10 mouse cellular contexts compared by ENCODE assay signal in the genomic region with DNA sequence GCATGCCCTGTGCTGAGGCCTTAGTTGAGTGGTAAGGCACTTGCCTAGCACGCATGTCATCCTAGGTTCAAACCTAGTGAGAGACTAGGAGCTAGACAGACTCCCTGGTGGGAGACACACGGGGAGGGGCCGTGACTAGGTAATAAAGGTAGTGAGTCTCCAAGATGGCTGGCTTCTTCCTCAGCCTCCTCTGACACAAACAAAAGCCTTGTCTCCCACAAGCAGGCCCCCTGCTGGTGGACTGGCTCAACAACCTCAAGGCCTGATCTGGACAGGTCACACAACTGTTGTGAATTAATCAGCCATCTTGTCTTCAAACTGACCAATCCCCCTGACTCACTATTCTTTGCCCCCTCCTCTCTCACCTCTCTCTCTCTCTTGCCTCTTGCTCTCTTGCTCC. TPM values are rescaled to one million over a fixed set of nuclear protein-coding genes. Genes with fewer than 3 reads are reported as not detected.
DNase-seq lines count a peak whose midpoint lies in the region; ATAC-seq and TF ChIP-seq lines count a peak whose summit lies in the region.
"Had no signal": no experiment of that assay in that cellular context is flagged by ENCODE, and none has a peak within 500 bp of the region (broad histone marks: within the 10 kb centered on the region; RNA-seq: fewer than 3 reads in every experiment).

No protein-coding gene starts in this region.

- peaks cover 4% of the 10 kb centered on the region; the same call in 1 of the 2 replicates for H3K36me3 ChIP-seq in kidney, embryonic 16.5 days (ENCODE audit: insufficient read depth, low read length)
- H3K36me3 ChIP-seq in MEL (ENCODE audit: control insufficient read depth in 1 of 2, insufficient read depth in 2 of 2, low read length in 2 of 2): peaks cover 0 to 45% of the 10 kb centered on the region in 2 experiments; a peak in 2 of 4 replicates
- H3K36me3 ChIP-seq in neural tube, embryonic 15.5 days: no peaks in the 10 kb centered on the region
- peaks cover 2% of the 10 kb centered on the region; the same call in 1 of the 2 replicates for H3K36me3 ChIP-seq in hindbrain, embryonic 12.5 days
- H3K36me3 ChIP-seq: lung, embryonic 15.5 days had no signal

- TF ChIP-seq EP300 in MEL (IDR thresholded peaks at IDR 0.05; ENCODE audit: low read depth in 1 of 2, low read length in 2 of 2): no peak

- TF ChIP-seq RAD21 in MEL (IDR thresholded peaks at IDR 0.05; ENCODE audit: low read depth, low read length): no peak; the same call in 1 of the 2 replicates

- peak overlapping the region; percentile 83 for H3K27ac ChIP-seq in kidney, embryonic 16.5 days (ENCODE audit: low read length)
- H3K27ac ChIP-seq in MEL (ENCODE audit: control insufficient read depth, low read depth, low read length): no peak overlapping the region
- H3K27ac ChIP-seq in neural tube, embryonic 15.5 days (replicated peaks): no peak overlapping the region
- no peak overlapping the region for H3K27ac ChIP-seq in hindbrain, embryonic 12.5 days
- H3K27ac ChIP-seq: lung, embryonic 15.5 days had no signal

- H3K4me1 ChIP-seq in kidney, embryonic 16.5 days (ENCODE audit: insufficient read depth, low read length): peaks cover 69% of the 10 kb centered on the region
- peaks cover 40 to 43% of the 10 kb centered on the region in 2 experiments for H3K4me1 ChIP-seq in MEL (ENCODE audit: control insufficient read depth in 1 of 2, insufficient read depth in 2 of 2, low read length in 2 of 2)
- peaks cover 39% of the 10 kb centered on the region for H3K4me1 ChIP-seq in neural tube, embryonic 15.5 days
- H3K4me1 ChIP-seq in hindbrain, embryonic 12.5 days: peaks cover 37% of the 10 kb centered on the region

- peaks cover 36% of the 10 kb centered on the region for H3K79me2 ChIP-seq in MEL (ENCODE audit: control insufficient read depth, insufficient read depth, low read length, poor library complexity)

- no peak for TF ChIP-seq POLR2A in MEL (IDR thresholded peaks at IDR 0.05; ENCODE audit: control insufficient read depth in 1 of 2, insufficient read depth in 1 of 2, low read depth in 1 of 2, low read length in 2 of 2, poor library complexity in 1 of 2)

- H3K4me2 ChIP-seq in kidney, embryonic 16.5 days (replicated peaks; ENCODE audit: low read depth, low read length): no peak overlapping the region
- no peak overlapping the region for H3K4me2 ChIP-seq in neural tube, embryonic 15.5 days
- no peak overlapping the region for H3K4me2 ChIP-seq in hindbrain, embryonic 12.5 days (replicated peaks)
- H3K4me2 ChIP-seq: lung, embryonic 15.5 days had no signal

- no peaks in the 10 kb centered on the region for H3K9me3 ChIP-seq in kidney, embryonic 16.5 days (ENCODE audit: low read length)
- H3K9me3 ChIP-seq in MEL (replicated peaks; ENCODE audit: insufficient read depth, low read length): no peaks in the 10 kb centered on the region
- no peaks in the 10 kb centered on the region for H3K9me3 ChIP-seq in neural tube, embryonic 15.5 days (replicated peaks)
- H3K9me3 ChIP-seq in hindbrain, embryonic 12.5 days (replicated peaks): 0 out of 2 replicates have a peak, but pooled peaks cover under 1% of the 10 kb centered on the region
- H3K9me3 ChIP-seq: lung, embryonic 15.5 days had no signal

- peak; percentile 62 to 75 (median 68) for TF ChIP-seq CTCF in MEL (IDR thresholded peaks at IDR 0.05 in 2 of 3, conservative IDR thresholded peaks at IDR 0.05 in 1 of 3; ENCODE audit: control insufficient read depth in 1 of 3, insufficient read depth in 1 of 3, low read depth in 2 of 3, low read length in 3 of 3, poor library complexity in 1 of 3, severe bottlenecking in 1 of 3)

- no peak overlapping the region for H3K4me3 ChIP-seq in kidney, embryonic 16.5 days (ENCODE audit: low read length)
- H3K4me3 ChIP-seq in MEL (ENCODE audit: control insufficient read depth in 1 of 2, insufficient read depth in 1 of 2, low read depth in 2 of 2, low read length in 2 of 2): no peak overlapping the region
- H3K4me3 ChIP-seq in neural tube, embryonic 15.5 days (replicated peaks): no peak overlapping the region
- no peak overlapping the region for H3K4me3 ChIP-seq in hindbrain, embryonic 12.5 days
- H3K4me3 ChIP-seq: lung, embryonic 15.5 days had no signal

- no peak for ATAC-seq in kidney, embryonic 16.5 days (ENCODE audit: low FRiP score, low TSS enrichment)
- 0 out of 2 replicates have a peak, but pooled peaks have one; percentile 44 for ATAC-seq in erythroid progenitor cell, adult 5-6 weeks (replicated peaks; ENCODE audit: low FRiP score, poor library complexity, severe bottlenecking)
- ATAC-seq in neural tube, embryonic 15.5 days (ENCODE audit: low FRiP score): no peak
- ATAC-seq in hindbrain, embryonic 12.5 days (ENCODE audit: low FRiP score): no peak
- ATAC-seq in frontal cortex, adult (ENCODE audit: low TSS enrichment): no peak

- 90% methylated on average over 3 of the region's 3 CpGs for WGBS in kidney, embryonic 16.5 days
- WGBS in neural tube, embryonic 15.5 days: 78% methylated on average over 3 of the region's 3 CpGs
- WGBS in hindbrain, embryonic 12.5 days: 86% methylated on average over 3 of the region's 3 CpGs

- no peak overlapping the region for H3K9ac ChIP-seq in kidney, embryonic 16.5 days (replicated peaks; ENCODE audit: low read length)
- H3K9ac ChIP-seq in MEL (ENCODE audit: control insufficient read depth, low read depth, low read length, poor library complexity, severe bottlenecking): no peak overlapping the region
- no peak overlapping the region for H3K9ac ChIP-seq in neural tube, embryonic 15.5 days (replicated peaks)
- no peak overlapping the region for H3K9ac ChIP-seq in hindbrain, embryonic 12.5 days
- H3K9ac ChIP-seq: lung, embryonic 15.5 days had no signal

- H3K27me3 ChIP-seq in kidney, embryonic 16.5 days (ENCODE audit: insufficient read depth, low read length): no peaks in the 10 kb centered on the region
- H3K27me3 ChIP-seq in MEL (ENCODE audit: control insufficient read depth in 1 of 2, insufficient read depth in 2 of 2, low read length in 2 of 2): no peaks in the 10 kb centered on the region
- no peaks in the 10 kb centered on the region for H3K27me3 ChIP-seq in neural tube, embryonic 15.5 days (replicated peaks)
- H3K27me3 ChIP-seq in hindbrain, embryonic 12.5 days: no peaks in the 10 kb centered on the region
- H3K27me3 ChIP-seq: lung, embryonic 15.5 days had no signal

- no peak for DNase-seq in kidney, postnatal 14 days
- DNase-seq in MEL (ENCODE audit: low read depth, low spot score): peak; percentile 60
- DNase-seq in spleen, adult 12 weeks (ENCODE audit: low spot score): peak; percentile 26
- DNase-seq: cerebellum, adult 9-10 months had no signal

TF ChIP-seq in MEL, 35 proteins besides CTCF, POLR2A, EP300 and RAD21:
- TF ChIP-seq GATA1 (IDR thresholded peaks at IDR 0.05; ENCODE audit: low read depth, low read length) (no peak), ZKSCAN1 (IDR thresholded peaks at IDR 0.05; ENCODE audit: low read depth, low read length) (no peak), NELFE (IDR thresholded peaks at IDR 0.05; ENCODE audit: low read depth, low read length) (no peak), CHD2 (IDR thresholded peaks at IDR 0.05; ENCODE audit: low read length) (no peak), TBP (IDR thresholded peaks at IDR 0.05; ENCODE audit: low read depth, low read length) (no peak), SMC3 (IDR thresholded peaks at IDR 0.05; ENCODE audit: low read depth, low read length) (peak; percentile 52)
TF ChIP-seq in MEL: peak in this region for 1.

RNA-seq across cellular contexts. Expression of a gene that starts 28.3 kb away (rescaled TPM):
- 209 and 228 TPM in 2 replicates for polyA plus RNA-seq in kidney, embryonic 16.5 days (2015; fragmentation: Nextera tagmentation; extraction: Ambion mirVana)
- total RNA-seq in MEL (2012; rRNA removed): 32.9 and 51.1 TPM in 2 replicates
- 100 to 1,000 TPM in 1 of 2 experiments, 10 to 100 TPM in 1; 83.8 to 274 TPM for polyA plus RNA-seq in MEL (2012; ENCODE audit: insufficient read depth in 1 of 2, insufficient read length in 2 of 2, low read depth in 1 of 2, low replicate concordance in 2 of 2, missing spikeins in 1 of 2)
- 121 and 125 TPM in 2 replicates for total RNA-seq in erythroid progenitor cell, adult 5-6 weeks (2015; ENCODE audit: low replicate concordance)
- 139 and 144 TPM in 2 replicates for total RNA-seq in erythroid progenitor cell, adult 5-6 weeks (2017; ENCODE audit: low replicate concordance)
- polyA plus RNA-seq in neural tube, embryonic 15.5 days (2015; fragmentation: Nextera tagmentation; extraction: Ambion mirVana): 45.3 and 62.7 TPM in 2 replicates
- polyA plus RNA-seq in hindbrain, embryonic 12.5 days (2016; fragmentation: Nextera tagmentation; extraction: Ambion mirVana): 159 TPM in 2 replicates
